Mouse (Mus musculus): ENCODE measurements around the gene Dennd1a.

GRCm38 (mm10) chr2:37766027-37766761 lies 521.0 kb downstream of the Dennd1a start:
- TF ChIP-seq CTCF (conservative IDR thresholded peaks at IDR 0.05; ENCODE audit: low read length) (no peak), NANOG (IDR thresholded peaks at IDR 0.05; ENCODE audit: borderline replicate concordance, low read length) (no peak)
